Mouse (Mus musculus) hindbrain, embryonic 10.5 days (tissue): ENCODE data around the gene Pygb. TPM values are rescaled to one million over a fixed set of nuclear protein-coding genes. Genes with fewer than 3 reads are reported as not detected.

Experiments
- DNase-seq: peaks from one replicate; pipeline ENCODE4 v3.0.0-alpha.2; 2017; ENCODE audit warnings: low spot score
- H3K27ac ChIP-seq: fragments of 300-500 bp; sonication (generic); 2 replicates; pipeline ENCODE4 v1.5.1; 2016; ENCODE audit warnings: mild to moderate bottlenecking, moderate library complexity
- H3K27me3 ChIP-seq: fragments of 300-500 bp; sonication (generic); 2 replicates; pipeline ENCODE4 v1.6.1; 2016; ENCODE audit warnings: mild to moderate bottlenecking; ENCODE audit not compliant: poor library complexity, insufficient read depth, severe bottlenecking
- H3K36me3 ChIP-seq: fragments of 300-500 bp; sonication (generic); 2 replicates; pipeline ENCODE4 v1.6.1; 2016; ENCODE audit warnings: mild to moderate bottlenecking, moderate library complexity
- H3K4me1 ChIP-seq: fragments of 300-500 bp; sonication (generic); replicated peaks from 2 replicates; pipeline ENCODE4 v1.6.1; 2016; ENCODE audit warnings: mild to moderate bottlenecking
- H3K4me3 ChIP-seq: fragments of 300-500 bp; sonication (generic); 2 replicates; pipeline ENCODE4 v1.5.1; 2016; ENCODE audit warnings: mild to moderate bottlenecking, moderate library complexity
- H3K9me3 ChIP-seq: fragments of 300-500 bp; sonication (generic); 2 replicates; pipeline ENCODE4 v1.6.1; 2016; ENCODE audit warnings: mild to moderate bottlenecking, moderate library complexity
- WGBS: fragments of 180-500 bp; shearing (Covaris S2); methylation state at CpG from one replicate; pipeline ENCODE4 v1.1.7; 2016; 5-methylcytosine and 5-hydroxymethylcytosine counted together
- polyA plus RNA-seq: library from polyadenylated mRNA; unstranded; fragments of >200 nt; fragmentation: Nextera tagmentation; extraction: Ambion mirVana; gene quantifications from 2 replicates; pipeline ENCODE4 v1.2.1, GENCODE M21; 2016

The Pygb gene
- polyA plus RNA-seq, 1 experiment from 2014 or later = 61.1 TPM

DNA sequence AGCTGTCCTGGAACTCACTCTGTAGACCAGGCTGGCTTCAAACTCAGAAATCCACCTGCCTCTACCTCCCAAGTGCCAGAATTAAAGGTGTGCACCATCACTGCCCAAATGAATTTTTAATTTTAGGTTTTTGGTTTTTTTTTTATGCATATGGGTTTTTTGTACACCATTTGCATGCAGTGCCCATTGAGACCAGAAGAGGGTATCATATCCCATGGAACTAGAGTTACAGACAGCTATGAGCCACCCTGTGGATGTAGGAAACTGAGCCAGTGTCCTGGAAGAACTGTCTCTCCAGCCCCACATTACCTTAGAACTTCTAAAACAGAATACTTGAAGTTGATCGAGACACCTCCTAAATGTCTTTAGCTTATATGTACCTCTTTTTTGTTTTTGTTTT, 16.5 kb downstream of the Pygb start:
- DNase-seq = no peak
- no peaks in the 10 kb centered on the region for H3K27me3 ChIP-seq
- no peaks in the 10 kb centered on the region for H3K9me3 ChIP-seq
- H3K4me3 ChIP-seq = no peak overlapping the region
- peaks cover 73% of the 10 kb centered on the region for H3K36me3 ChIP-seq
- no peaks in the 10 kb centered on the region for H3K4me1 ChIP-seq
- WGBS = 95% methylated on average over 1 of the region's 1 CpGs
- no peak overlapping the region for H3K27ac ChIP-seq

DNA sequence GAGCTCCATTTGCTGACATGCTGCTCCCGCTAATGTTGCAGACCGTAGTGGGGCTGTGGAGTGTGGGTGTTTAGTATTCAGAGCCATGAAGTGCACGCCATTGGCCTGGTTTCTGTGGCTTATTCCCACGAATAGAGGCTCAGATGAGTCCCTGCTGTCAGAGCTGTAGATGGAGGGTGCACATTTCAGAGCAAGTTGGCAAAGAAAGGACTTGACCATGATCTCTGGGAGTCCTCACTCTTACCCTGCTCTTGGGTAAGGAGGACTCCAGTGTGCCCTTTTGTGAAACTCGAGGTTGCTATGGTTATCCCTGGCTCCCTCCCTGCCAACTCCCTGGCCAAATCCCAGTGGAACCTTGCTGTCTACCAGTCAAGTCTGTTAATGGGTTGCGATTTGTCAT, 21.8 kb downstream of the Pygb start:
- H3K27ac ChIP-seq = no peak overlapping the region
- no peak for DNase-seq
- 85% methylated on average over 6 of the region's 6 CpGs for WGBS
- H3K4me1 ChIP-seq = no peaks in the 10 kb centered on the region
- H3K4me3 ChIP-seq = no peak overlapping the region
- H3K36me3 ChIP-seq = peaks cover 84% of the 10 kb centered on the region
- no peaks in the 10 kb centered on the region for H3K9me3 ChIP-seq
- H3K27me3 ChIP-seq = no peaks in the 10 kb centered on the region

DNA sequence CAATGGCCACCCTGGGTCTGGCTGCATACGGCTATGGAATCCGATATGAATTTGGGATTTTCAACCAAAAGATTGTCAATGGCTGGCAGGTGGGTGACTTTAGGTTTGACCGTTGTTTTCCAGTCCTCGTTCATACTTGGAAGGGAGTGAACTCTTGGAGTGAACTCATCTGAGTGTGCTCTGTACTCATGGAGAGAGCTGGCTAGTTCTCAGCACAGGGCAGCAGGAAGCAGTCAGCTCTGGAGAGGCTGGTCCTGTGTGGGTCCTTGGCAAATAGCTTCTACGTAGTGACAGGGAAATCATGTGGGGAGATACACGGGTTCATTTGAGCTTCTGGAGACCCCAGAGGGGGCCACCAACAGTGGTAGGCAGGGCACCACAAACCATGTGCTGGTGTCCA, 22.3 kb downstream of the Pygb start:
- DNase-seq = no peak
- WGBS = 93% methylated on average over 6 of the region's 6 CpGs
- H3K36me3 ChIP-seq = peaks cover 88% of the 10 kb centered on the region
- no peaks in the 10 kb centered on the region for H3K27me3 ChIP-seq
- no peak overlapping the region for H3K27ac ChIP-seq
- H3K9me3 ChIP-seq = no peaks in the 10 kb centered on the region
- H3K4me1 ChIP-seq = no peaks in the 10 kb centered on the region
- no peak overlapping the region for H3K4me3 ChIP-seq

DNA sequence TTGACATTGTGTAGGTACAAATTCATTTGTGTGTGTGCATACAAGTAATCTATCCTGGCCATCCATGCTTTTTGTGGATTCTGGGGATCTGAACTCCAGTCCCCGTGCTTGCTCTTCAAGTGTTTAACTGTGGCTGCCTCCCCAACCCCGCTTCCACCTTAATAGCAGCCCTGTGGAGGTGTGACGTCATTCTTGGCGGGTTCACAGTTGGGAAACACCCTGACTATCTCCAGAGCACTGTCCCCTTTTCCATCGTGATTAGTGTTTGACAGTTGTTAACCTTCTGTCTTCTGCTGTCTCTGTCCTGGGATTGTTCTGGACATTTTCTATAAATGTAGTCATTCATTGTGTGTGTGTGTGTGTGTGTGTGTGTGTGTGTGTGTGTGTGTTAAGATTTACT, 24.1 kb downstream of the Pygb start:
- no peaks in the 10 kb centered on the region for H3K9me3 ChIP-seq
- H3K27ac ChIP-seq = no peak overlapping the region
- peaks cover 91% of the 10 kb centered on the region for H3K36me3 ChIP-seq
- no peak overlapping the region for H3K4me3 ChIP-seq
- no peaks in the 10 kb centered on the region for H3K4me1 ChIP-seq
- WGBS = 87% methylated on average over 5 of the region's 5 CpGs
- no peak for DNase-seq
- H3K27me3 ChIP-seq = no peaks in the 10 kb centered on the region

DNA sequence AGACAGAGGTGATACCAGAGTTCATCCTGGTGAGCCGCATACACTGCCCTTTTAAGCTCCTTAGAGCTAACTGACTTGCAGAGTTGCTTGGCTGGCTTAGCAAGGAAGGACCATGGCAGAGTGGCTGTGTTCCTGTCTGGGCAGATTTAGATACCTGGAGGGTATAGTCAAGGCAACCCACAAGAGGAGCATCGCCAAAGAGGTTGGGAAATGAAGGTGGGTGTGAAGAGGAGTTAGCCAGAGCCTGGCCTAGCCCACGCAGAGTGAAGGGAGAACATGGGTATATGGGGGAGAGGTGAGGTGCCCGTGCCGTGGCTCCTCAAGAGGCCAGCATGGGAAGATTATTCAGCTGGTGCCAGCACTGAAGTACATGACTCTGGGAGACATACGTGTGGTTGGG, 26.3 kb downstream of the Pygb start:
- no peak for DNase-seq
- H3K4me1 ChIP-seq = no peaks in the 10 kb centered on the region
- no peak overlapping the region for H3K4me3 ChIP-seq
- 91% methylated on average over 6 of the region's 6 CpGs for WGBS
- H3K36me3 ChIP-seq = peaks cover 94% of the 10 kb centered on the region
- no peaks in the 10 kb centered on the region for H3K9me3 ChIP-seq
- no peak overlapping the region for H3K27ac ChIP-seq
- H3K27me3 ChIP-seq = no peaks in the 10 kb centered on the region

DNA sequence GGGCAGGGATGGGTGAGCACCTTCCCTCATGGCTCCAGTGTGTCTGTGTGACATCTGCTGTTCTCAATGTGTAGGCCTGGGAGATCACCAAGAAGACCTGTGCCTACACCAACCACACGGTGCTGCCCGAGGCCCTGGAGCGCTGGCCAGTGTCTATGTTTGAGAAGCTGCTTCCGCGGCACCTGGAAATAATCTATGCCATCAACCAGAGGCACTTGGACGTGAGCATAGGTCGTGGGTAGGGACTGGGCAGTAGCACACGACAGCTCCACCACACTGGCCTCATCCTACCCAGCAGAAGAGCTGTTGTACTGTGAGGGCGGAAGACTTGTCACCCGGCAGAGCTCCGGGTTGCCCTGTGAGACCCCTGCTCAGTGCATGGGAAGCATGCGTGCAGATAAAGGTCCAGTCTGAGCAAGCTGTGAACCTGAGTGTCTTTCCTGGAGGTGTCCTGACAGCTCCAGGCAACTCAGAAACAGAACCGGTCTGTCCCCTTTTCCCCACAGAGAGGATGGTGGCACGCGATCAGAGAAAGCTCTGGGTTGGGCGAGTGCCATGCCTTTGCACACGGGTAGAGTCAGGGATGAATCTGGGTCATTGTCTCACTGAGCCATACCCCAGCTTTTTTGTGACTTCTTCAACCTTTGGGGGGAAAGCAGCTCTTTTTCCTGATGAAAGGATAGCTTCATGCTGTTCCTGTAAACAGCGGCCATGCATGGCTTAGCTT, 30.3 kb downstream of the Pygb start:
- Histone ChIP-seq H3K36me3 (peaks cover 98% of the 10 kb centered on the region), H3K27ac (no peak overlapping the region), H3K9me3 (no peaks in the 10 kb centered on the region), H3K27me3 (no peaks in the 10 kb centered on the region), H3K4me3 (no peak overlapping the region), H3K4me1 (no peaks in the 10 kb centered on the region)
- no peak for DNase-seq
- 94% methylated on average over 18 of the region's 18 CpGs for WGBS

DNA sequence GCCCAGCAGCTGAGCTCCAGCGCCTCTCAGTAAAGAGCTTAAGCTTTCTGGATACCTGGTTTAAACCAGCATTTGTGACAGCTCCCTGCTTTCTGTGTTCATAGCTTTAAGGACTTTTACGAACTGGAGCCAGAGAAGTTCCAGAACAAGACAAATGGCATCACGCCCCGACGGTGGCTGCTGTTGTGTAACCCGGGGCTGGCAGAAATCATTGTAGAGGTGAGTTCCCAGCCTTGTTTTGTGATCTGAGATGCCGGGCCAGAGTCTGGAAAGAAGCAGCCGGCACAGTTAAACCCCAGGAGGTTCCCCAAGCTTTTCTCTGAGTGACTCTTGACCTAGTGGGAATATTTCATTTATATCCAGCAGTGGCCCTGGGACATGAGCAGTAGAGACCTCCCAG, 32.2 kb downstream of the Pygb start:
- peaks cover 96% of the 10 kb centered on the region for H3K36me3 ChIP-seq
- no peak overlapping the region for H3K4me3 ChIP-seq
- H3K27ac ChIP-seq = no peak overlapping the region
- no peaks in the 10 kb centered on the region for H3K4me1 ChIP-seq
- H3K9me3 ChIP-seq = no peaks in the 10 kb centered on the region
- DNase-seq = no peak
- no peaks in the 10 kb centered on the region for H3K27me3 ChIP-seq
- 89% methylated on average over 8 of the region's 8 CpGs for WGBS

DNA sequence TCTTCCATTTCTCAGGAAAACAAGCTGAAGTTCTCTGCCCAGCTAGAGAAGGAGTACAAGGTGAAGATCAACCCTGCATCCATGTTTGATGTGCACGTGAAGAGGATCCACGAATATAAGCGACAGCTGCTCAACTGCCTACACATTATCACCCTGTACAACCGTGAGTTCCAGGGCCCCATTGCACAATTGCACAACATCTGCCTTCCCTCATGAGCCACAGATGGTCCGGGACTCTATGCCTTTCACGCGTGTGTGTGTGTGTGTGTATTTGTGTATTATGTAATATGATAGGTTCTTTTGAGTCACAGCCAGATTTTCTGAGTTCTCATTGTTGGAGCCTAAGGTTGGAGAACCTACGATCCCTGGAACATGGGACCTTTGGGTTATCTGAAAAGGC, 34.2 kb downstream of the Pygb start:
- Histone ChIP-seq H3K27ac (no peak overlapping the region), H3K27me3 (no peaks in the 10 kb centered on the region), H3K36me3 (peaks cover 96% of the 10 kb centered on the region), H3K4me1 (no peaks in the 10 kb centered on the region), H3K9me3 (no peaks in the 10 kb centered on the region), H3K4me3 (no peak overlapping the region)
- no peak for DNase-seq
- WGBS = 94% methylated on average over 8 of the region's 8 CpGs

DNA sequence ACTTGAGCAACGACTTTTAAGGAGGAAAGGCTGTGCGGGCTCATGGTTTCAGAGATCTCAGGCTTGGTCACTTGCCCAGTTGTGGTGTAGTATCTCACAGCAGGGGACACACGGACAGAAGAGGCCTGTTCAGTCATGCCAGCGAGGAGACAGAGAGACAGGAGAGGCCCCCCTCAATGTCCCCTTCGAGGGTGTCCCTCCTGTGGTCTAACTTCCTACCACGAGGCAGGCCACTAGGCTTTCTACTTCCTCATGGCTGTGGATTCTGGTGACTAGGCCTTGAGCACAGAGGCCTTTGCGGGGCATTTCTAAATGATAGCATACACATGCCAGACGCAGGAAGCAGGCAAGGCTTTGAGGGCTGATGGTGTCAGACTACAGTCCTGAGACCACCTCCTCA, 36.5 kb downstream of the Pygb start:
- no peak overlapping the region for H3K4me3 ChIP-seq
- DNase-seq = no peak
- H3K27me3 ChIP-seq = no peaks in the 10 kb centered on the region
- no peaks in the 10 kb centered on the region for H3K4me1 ChIP-seq
- WGBS = 84% methylated on average over 8 of the region's 8 CpGs
- no peaks in the 10 kb centered on the region for H3K9me3 ChIP-seq
- peaks cover 96% of the 10 kb centered on the region for H3K36me3 ChIP-seq
- no peak overlapping the region for H3K27ac ChIP-seq

DNA sequence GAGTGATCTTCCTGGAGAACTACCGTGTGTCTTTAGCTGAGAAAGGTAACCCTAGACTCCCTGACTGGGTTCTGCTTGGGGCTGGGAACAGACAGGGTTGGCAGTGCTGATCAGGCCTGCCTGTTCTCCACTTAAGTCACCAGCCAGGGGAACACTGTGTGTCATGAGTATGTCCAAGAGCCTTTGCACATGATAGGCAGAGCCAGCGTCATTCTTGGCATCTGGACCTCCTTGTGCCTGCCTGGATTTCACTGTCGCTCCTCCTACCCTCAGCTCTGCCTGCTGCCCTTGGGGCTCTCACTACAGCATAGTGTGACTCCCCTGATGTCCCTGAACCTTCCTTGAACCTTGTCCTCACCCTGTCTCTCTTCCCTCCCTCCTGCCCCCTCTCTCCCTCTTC, 39.9 kb downstream of the Pygb start:
- no peak overlapping the region for H3K27ac ChIP-seq
- peaks cover 98% of the 10 kb centered on the region for H3K36me3 ChIP-seq
- WGBS = 91% methylated on average over 3 of the region's 3 CpGs
- H3K27me3 ChIP-seq = no peaks in the 10 kb centered on the region
- H3K9me3 ChIP-seq = no peaks in the 10 kb centered on the region
- no peak overlapping the region for H3K4me3 ChIP-seq
- DNase-seq = no peak
- H3K4me1 ChIP-seq = no peaks in the 10 kb centered on the region

DNA sequence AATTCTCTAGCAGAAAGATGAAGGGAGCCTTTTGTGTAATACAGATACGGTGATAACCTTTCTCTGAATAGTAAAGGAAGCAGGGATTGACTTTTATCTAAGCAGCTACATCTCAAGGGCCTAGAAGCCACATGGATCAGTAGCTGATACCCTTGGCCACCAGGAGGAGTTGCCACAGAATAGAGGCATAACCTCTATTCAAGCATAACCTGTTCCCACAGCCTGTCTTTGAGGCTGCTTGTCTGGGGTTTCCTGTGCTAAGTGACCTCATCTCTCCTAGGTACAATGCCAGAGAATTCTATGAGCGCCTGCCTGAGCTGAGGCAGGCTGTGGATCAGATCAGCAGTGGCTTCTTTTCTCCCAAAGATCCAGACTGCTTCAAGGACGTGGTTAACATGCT, 41.6 kb downstream of the Pygb start:
- no peak overlapping the region for H3K27ac ChIP-seq
- H3K27me3 ChIP-seq = no peaks in the 10 kb centered on the region
- H3K4me1 ChIP-seq = no peaks in the 10 kb centered on the region
- 91% methylated on average over 3 of the region's 3 CpGs for WGBS
- peaks cover 100% of the 10 kb centered on the region for H3K36me3 ChIP-seq
- no peak for DNase-seq
- H3K4me3 ChIP-seq = no peak overlapping the region
- no peaks in the 10 kb centered on the region for H3K9me3 ChIP-seq

DNA sequence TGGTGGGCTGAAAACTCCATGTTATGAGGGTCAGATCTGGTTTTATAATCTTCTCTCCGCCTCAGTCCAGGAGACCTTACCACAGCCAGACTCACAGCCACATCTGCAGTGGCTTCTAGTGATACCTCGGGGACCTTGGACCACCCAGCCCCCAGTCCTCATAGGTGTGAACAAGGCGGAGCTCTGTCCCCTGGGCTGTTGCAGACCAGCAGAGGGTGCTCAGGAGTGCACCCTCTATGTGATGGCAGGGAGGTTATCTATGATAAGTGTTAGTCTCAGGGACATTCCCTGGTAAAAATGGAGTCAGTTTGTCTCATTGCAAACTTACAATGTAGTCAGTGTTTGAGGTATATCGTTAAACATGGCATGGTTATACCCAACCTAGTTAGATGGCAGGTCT, 42.1 kb downstream of the Pygb start:
- no peaks in the 10 kb centered on the region for H3K9me3 ChIP-seq
- peaks cover 100% of the 10 kb centered on the region for H3K36me3 ChIP-seq
- H3K4me1 ChIP-seq = no peaks in the 10 kb centered on the region
- 90% methylated on average over 4 of the region's 4 CpGs for WGBS
- no peak overlapping the region for H3K4me3 ChIP-seq
- H3K27ac ChIP-seq = no peak overlapping the region
- no peaks in the 10 kb centered on the region for H3K27me3 ChIP-seq
- no peak for DNase-seq

DNA sequence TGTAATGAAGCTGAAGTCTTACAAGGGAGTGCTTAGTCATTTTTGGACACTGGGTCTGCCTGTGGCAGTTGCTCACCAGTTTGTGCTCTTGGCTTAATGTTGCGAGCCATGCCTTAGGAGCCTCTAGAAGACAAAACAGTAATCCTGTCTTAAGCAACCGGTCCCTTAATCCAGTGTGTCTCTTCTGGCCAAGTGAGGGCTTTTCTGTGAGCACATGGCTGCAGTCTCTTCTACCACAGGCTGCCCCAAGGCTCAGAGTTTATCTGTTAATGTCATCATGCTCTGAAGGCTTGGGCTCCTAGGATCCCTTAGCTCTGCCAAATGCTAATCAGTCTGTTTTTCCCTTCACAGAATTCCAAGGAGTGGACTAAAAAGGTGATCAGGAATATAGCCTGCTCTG, 43.5 kb downstream of the Pygb start:
- no peak overlapping the region for H3K4me3 ChIP-seq
- H3K9me3 ChIP-seq = no peaks in the 10 kb centered on the region
- no peak overlapping the region for H3K27ac ChIP-seq
- no peaks in the 10 kb centered on the region for H3K4me1 ChIP-seq
- 94% methylated on average over 2 of the region's 2 CpGs for WGBS
- DNase-seq = no peak
- H3K27me3 ChIP-seq = no peaks in the 10 kb centered on the region
- H3K36me3 ChIP-seq = peaks cover 99% of the 10 kb centered on the region

DNA sequence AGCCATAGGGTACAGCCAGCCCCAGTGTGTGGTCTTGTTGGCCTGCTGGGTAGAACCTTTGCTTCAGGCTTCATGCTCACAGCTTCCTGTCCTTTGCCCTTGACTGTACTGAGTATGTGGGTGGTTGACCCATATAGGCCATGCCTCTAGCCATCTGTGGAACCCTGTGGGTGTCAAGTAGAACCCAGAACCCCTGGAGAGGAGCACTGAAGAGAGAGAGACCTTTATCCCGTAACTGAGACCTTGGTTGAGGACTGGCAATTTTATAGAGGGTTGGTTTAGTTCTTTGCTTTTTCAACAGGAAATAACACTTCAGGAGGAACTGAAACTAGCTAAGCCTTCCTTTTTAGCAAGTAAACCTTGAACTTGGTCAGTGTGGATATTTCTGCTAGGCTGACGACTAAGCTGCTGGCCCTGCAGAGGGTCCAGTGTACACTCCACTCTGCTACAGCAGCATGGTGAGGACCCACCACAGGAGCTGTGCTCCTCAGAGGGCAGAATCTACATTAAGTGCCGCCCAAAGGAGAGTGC, 44.4 kb downstream of the Pygb start:
- no peak for DNase-seq
- no peaks in the 10 kb centered on the region for H3K27me3 ChIP-seq
- no peak overlapping the region for H3K4me3 ChIP-seq
- no peak overlapping the region for H3K27ac ChIP-seq
- peaks cover 98% of the 10 kb centered on the region for H3K36me3 ChIP-seq
- H3K4me1 ChIP-seq = no peaks in the 10 kb centered on the region
- 85% methylated on average over 3 of the region's 3 CpGs for WGBS
- H3K9me3 ChIP-seq = no peaks in the 10 kb centered on the region
